Mouse (Mus musculus) ES-Bruce4 (cell line): Measurements from ENCODE around the gene Faap24. TPM values are rescaled to one million over a fixed set of nuclear protein-coding genes. Genes with fewer than 3 reads are reported as not detected.
A peak's percentile ranks its signal among the peaks of the same experiment; 100 is the strongest.

Experiments
- H3K27ac ChIP-seq: 2 replicates; pipeline ENCODE4 v1.5.1; 2012; ENCODE audit warnings: low read length, inconsistent platforms; ENCODE audit not compliant: insufficient read depth
- H3K27me3 ChIP-seq: 2 replicates; pipeline ENCODE4 v1.6.1; 2012; ENCODE audit warnings: mild to moderate bottlenecking, low read length, inconsistent platforms; ENCODE audit not compliant: control insufficient read depth, poor library complexity, insufficient read depth, severe bottlenecking
- H3K36me3 ChIP-seq: 2 replicates; pipeline ENCODE4 v1.6.1; 2012; ENCODE audit warnings: inconsistent platforms, mild to moderate bottlenecking, low read length, moderate library complexity; ENCODE audit not compliant: control insufficient read depth, poor library complexity, insufficient read depth, severe bottlenecking
- H3K4me1 ChIP-seq: one replicate; pipeline ENCODE4 v1.8.1; 2011; ENCODE audit warnings: low read length; ENCODE audit not compliant: control insufficient read depth, insufficient read depth
- H3K4me3 ChIP-seq: 2 replicates; pipeline ENCODE4 v1.5.1; 2011; ENCODE audit warnings: low read depth, mild to moderate bottlenecking, low read length
- H3K9ac ChIP-seq: 2 replicates; pipeline ENCODE4 v1.6.1; 2012; ENCODE audit warnings: low read depth, mild to moderate bottlenecking, inconsistent platforms; ENCODE audit not compliant: poor library complexity, severe bottlenecking
- H3K9me3 ChIP-seq: replicated peaks from 2 replicates; pipeline ENCODE4 v1.6.1; 2012; ENCODE audit warnings: mild to moderate bottlenecking, low read length, inconsistent platforms; ENCODE audit not compliant: control insufficient read depth, poor library complexity, insufficient read depth, severe bottlenecking
- CTCF ChIP-seq: IDR thresholded peaks from one replicate; pipeline ENCODE4 v1.8.1; 2011; ENCODE audit warnings: low read depth, low read length
- EP300 ChIP-seq: IDR thresholded peaks from 2 replicates; pipeline ENCODE4 v1.6.1; 2011; ENCODE audit warnings: low read depth, low read length; ENCODE audit not compliant: insufficient read depth
- POLR2A ChIP-seq: IDR thresholded peaks from one replicate; pipeline ENCODE4 v1.8.1; 2011; ENCODE audit warnings: low read length; ENCODE audit not compliant: insufficient read depth
- polyA plus RNA-seq: library from polyadenylated mRNA; stranded (reverse); fragments of >200 nt; gene quantifications from 2 replicates; pipeline ENCODE4 v1.2.4, GENCODE M21; 2011; ENCODE audit warnings: low read depth; ENCODE audit not compliant: missing spikeins, insufficient read depth, insufficient read length

Faap24 gene
- 8.7 and 9.1 TPM in 2 replicates for polyA plus RNA-seq

DNA sequence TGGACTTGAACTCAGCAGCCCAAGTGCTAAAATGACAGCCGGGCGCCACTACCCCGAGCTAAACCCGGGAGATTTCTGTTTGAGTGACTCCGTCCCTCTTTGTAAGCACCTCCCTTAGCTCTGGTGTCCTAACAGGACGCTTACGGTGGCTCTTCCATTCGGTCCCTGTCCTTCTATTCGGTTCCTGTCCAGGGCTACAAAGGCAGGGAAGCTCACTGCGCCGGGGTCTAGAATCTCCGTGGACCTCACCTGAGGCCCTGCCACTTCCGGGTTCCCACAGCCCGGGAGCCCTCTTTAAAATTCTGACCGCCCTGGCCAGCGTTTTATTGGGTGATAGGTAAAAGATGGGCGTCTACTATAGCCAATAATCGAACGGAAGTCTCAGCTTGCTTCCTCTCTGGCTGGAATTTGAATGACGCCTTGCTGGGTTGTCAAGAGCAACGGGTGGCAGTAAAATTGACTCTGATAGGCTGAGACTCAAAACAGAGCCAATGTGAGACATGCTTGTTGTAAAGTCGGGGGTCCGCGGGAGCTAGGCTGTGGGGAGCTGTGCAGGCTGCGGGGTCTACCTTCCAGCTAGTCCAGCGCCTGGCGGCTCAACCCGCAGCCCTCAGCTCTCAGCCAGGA lies at the start of gene Faap24, which contains the start of gene Cep89:
TSS of gene Faap24 (minus strand) at position 295 of the 627 bp plus-strand sequence.
TSS of gene Cep89 (plus strand) at position 494 of the 627 bp plus-strand sequence.
- no peaks in the 10 kb centered on the region for H3K4me1 ChIP-seq
- no peak for TF ChIP-seq EP300
- TF ChIP-seq CTCF: no peak
- no peak for TF ChIP-seq POLR2A
- no peaks in the 10 kb centered on the region for H3K36me3 ChIP-seq
- no peaks in the 10 kb centered on the region for H3K27me3 ChIP-seq
- peak within 1 kb of the TSS; percentile 100 for H3K4me3 ChIP-seq
- H3K9me3 ChIP-seq: no peaks in the 10 kb centered on the region
- H3K27ac ChIP-seq: no peak within 1 kb of the TSS
- peak within 1 kb of the TSS; percentile 74 for H3K9ac ChIP-seq

DNA sequence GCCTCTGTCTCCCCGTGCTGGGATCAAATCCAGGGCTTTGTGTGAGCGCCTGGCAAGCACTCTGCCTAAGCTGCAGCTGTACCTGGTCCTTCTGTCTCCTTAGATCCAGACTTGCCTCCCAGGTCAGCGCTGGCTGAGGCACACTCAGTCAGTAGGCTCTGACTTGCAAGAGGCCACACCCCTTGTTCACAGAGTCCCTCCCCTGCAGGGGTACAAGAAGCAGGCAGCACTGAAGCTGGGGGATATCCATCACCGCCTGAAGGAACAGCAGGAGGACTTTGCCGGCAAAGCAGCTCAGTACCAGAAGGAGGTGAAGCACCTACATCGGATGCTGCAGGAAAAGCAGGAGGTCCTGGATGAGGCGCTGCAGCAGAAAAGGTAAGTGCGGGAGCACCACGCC lies 38.6 kb upstream of the Faap24 start:
- H3K27me3 ChIP-seq: no peaks in the 10 kb centered on the region
- H3K36me3 ChIP-seq: 0 out of 2 replicates have a peak, but pooled peaks cover 9% of the 10 kb centered on the region
- peaks cover 3% of the 10 kb centered on the region for H3K4me1 ChIP-seq
- H3K9me3 ChIP-seq: no peaks in the 10 kb centered on the region
- no peak overlapping the region for H3K27ac ChIP-seq
- no peak overlapping the region for H3K4me3 ChIP-seq
- no peak overlapping the region for H3K9ac ChIP-seq
- TF ChIP-seq EP300 (no peak), POLR2A (no peak), CTCF (no peak)

- H3K36me3 ChIP-seq: no peaks in the 10 kb centered on the region; the same call in 1 of the 2 replicates
These were observed 31.5 kb upstream of the Faap24 start for GRCm38 (mm10) chr7:35428146-35428545.

GRCm38 (mm10) chr7:35423071-35423470 lies 26.4 kb upstream of the Faap24 start:
- no peak overlapping the region for H3K27ac ChIP-seq
- TF ChIP-seq EP300: no peak
- no peak for TF ChIP-seq POLR2A
- TF ChIP-seq CTCF: no peak
- H3K4me3 ChIP-seq: no peak overlapping the region
- H3K36me3 ChIP-seq: peaks cover 2% of the 10 kb centered on the region; the same call in 1 of the 2 replicates
- H3K27me3 ChIP-seq: no peaks in the 10 kb centered on the region
- H3K9ac ChIP-seq: no peak overlapping the region
- no peaks in the 10 kb centered on the region for H3K9me3 ChIP-seq
- no peaks in the 10 kb centered on the region for H3K4me1 ChIP-seq

More at GRCm38 (mm10) chr7:35428146-35428545, 31.5 kb upstream of the Faap24 start:
- Histone ChIP-seq H3K27me3 (no peaks in the 10 kb centered on the region), H3K4me1 (no peaks in the 10 kb centered on the region), H3K4me3 (no peak overlapping the region), H3K9ac (no peak overlapping the region), H3K27ac (no peak overlapping the region), H3K9me3 (no peaks in the 10 kb centered on the region)
- TF ChIP-seq EP300: no peak
- TF ChIP-seq POLR2A: no peak
- TF ChIP-seq CTCF: no peak

DNA sequence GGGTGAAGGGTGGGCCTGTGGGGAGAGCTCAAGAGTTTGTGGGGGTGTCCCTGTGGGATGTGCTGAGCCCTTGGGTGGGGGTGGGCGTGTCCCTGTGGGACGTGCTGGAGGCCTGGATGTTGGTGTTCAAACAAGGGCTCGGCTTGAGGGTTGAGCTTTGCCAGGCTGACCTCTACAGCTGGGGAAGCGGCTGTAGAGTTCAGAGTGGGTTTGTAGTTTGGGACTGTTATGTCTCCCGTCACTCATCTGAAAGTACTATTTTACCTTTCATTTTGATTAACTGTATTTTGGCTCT lies 20.0 kb upstream of the Faap24 start:
- Histone ChIP-seq H3K9me3 (no peaks in the 10 kb centered on the region), H3K27me3 (no peaks in the 10 kb centered on the region), H3K36me3 (peaks cover 2% of the 10 kb centered on the region; the same call in 1 of the 2 replicates), H3K4me1 (peaks cover 4% of the 10 kb centered on the region), H3K4me3 (no peak overlapping the region), H3K27ac (no peak overlapping the region), H3K9ac (no peak overlapping the region)
- TF ChIP-seq EP300 (no peak), POLR2A (no peak), CTCF (no peak)
